Mouse (Mus musculus) kidney, adult 10 weeks (tissue): ENCODE results near the gene Akr1c19. TPM values are rescaled to one million over a fixed set of nuclear protein-coding genes. Genes with fewer than 3 reads are reported as not detected.

Experiments used
- polyA plus RNA-seq: library from polyadenylated mRNA; stranded (reverse); fragments of 350-450 nt; fragmentation: Illumina TruSeq; extraction: RNeasy Lipid Tissue Mini Kit (QIAGEN cat#74804); gene quantifications from one replicate; pipeline ENCODE4 v1.2.3, GENCODE M21; 2014; ENCODE audit warnings: low read depth, low replicate concordance

The Akr1c19 gene
- polyA plus RNA-seq = 184 TPM

GRCm38 (mm10) chr13:4228441-4228840 is at the start of gene Akr1c19:
Gene Akr1c19, plus strand, starts transcription at chr13:4228700.

GRCm38 (mm10) chr13:4190904-4191303 is 37.6 kb upstream of the Akr1c19 start, which contains the start of gene Akr1c13:
Gene Akr1c13, plus strand, starts transcription at chr13:4191150.

GRCm38 (mm10) chr13:4279284-4279683 is 50.8 kb downstream of the Akr1c19 start, which contains the start of gene Akr1c12:
Gene Akr1c12, minus strand, starts transcription at chr13:4279433.

Other genes starting within 250 kb of the Akr1c19 start
- 272 TPM for gene Akr1c14, start 179.7 kb upstream of the Akr1c19 start, polyA plus RNA-seq
- 450 TPM for gene Akr1c18, start 78.0 kb upstream of the Akr1c19 start, polyA plus RNA-seq
- gene Akr1c13, start 37.5 kb upstream of the Akr1c19 start, polyA plus RNA-seq = 54.3 TPM
- 21.1 TPM for gene Akr1c12, start 50.7 kb downstream of the Akr1c19 start, polyA plus RNA-seq
- gene Akr1c6, start 205.6 kb downstream of the Akr1c19 start, polyA plus RNA-seq = 2.0 TPM